ENCODE assay signal across 21 mouse cellular contexts in the genomic region with DNA sequence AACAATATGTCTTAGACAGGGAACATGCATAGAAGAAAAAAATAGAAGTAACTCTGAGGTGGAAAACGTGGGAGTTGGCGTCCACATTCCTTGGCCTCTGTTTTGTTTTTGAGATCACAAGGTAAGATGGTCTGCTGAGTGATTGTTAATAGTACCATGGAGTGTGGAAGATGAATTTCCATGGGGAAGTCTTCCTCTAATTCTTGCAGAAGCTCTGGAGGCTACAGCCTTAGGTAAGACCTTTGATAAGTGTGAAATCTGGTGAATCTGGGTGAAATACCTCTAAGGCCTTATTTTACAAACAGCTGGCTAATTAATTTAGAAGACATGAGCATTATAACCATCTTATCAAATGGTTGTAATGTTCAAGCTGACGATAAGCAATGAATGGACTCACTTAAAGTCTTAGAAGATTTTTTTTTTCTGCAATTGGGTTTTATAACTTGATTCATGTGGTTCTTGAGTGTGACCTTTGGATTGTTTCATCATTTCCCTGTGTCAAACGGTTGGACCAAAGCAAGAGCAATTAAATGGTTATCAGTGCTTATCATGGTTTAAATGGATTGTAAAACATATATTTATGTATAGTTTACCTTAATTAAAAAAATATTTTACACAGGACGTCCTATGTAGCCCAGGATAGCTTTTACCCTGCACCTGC.
"Had no signal": no experiment of that assay in that cellular context is flagged by ENCODE, and none has a peak within 500 bp of the region (broad histone marks: within the 10 kb centered on the region; RNA-seq: fewer than 3 reads in every experiment).

No protein-coding gene starts in this region.

- H3K27me3 ChIP-seq: heart, embryonic 13.5 days; heart, embryonic 15.5 days; hindbrain, embryonic 13.5 days; hindbrain, embryonic 15.5 days; limb, embryonic 13.5 days; limb, embryonic 15.5 days; liver, embryonic 12.5 days had no signal

- H3K27ac ChIP-seq: heart, adult 2 months; heart, embryonic 13.5 days; heart, embryonic 15.5 days; hindbrain, embryonic 13.5 days; hindbrain, embryonic 15.5 days; hindbrain, postnatal 0 days; limb, embryonic 13.5 days; limb, embryonic 15.5 days; liver, embryonic 12.5 days; liver, embryonic 14.5 days had no signal

- H3K4me3 ChIP-seq: heart, adult 2 months; heart, embryonic 13.5 days; heart, embryonic 15.5 days; hindbrain, embryonic 13.5 days; hindbrain, embryonic 15.5 days; layer of hippocampus, adult 2 months; limb, embryonic 13.5 days; limb, embryonic 15.5 days; liver, embryonic 12.5 days had no signal

- ATAC-seq: forebrain, postnatal 0 days; hindbrain, postnatal 0 days; liver, embryonic 12.5 days had no signal

- H3K4me2 ChIP-seq: heart, embryonic 11.5 days; heart, embryonic 13.5 days; heart, embryonic 15.5 days; hindbrain, embryonic 13.5 days; hindbrain, embryonic 15.5 days; limb, embryonic 13.5 days; limb, embryonic 15.5 days; liver, embryonic 12.5 days had no signal

- H3K36me3 ChIP-seq: heart, embryonic 13.5 days; heart, embryonic 15.5 days; hindbrain, embryonic 13.5 days; hindbrain, embryonic 15.5 days; limb, embryonic 13.5 days; limb, embryonic 15.5 days; liver, embryonic 12.5 days had no signal

- H3K9ac ChIP-seq: forebrain, postnatal 0 days; heart, embryonic 13.5 days; heart, embryonic 15.5 days; hindbrain, embryonic 13.5 days; hindbrain, embryonic 15.5 days; limb, embryonic 13.5 days; limb, embryonic 15.5 days; liver, embryonic 12.5 days; liver, embryonic 14.5 days had no signal

- DNase-seq: forebrain, postnatal 0 days; gastrocnemius, postnatal 14 days; gastrocnemius, postnatal 36 days; heart, adult 2 months; heart, postnatal 14 days; heart, postnatal 36 days; kidney, adult 18-20 months; kidney, adult 8-10 months; kidney, postnatal 10 days; left cerebral cortex, postnatal 4 days had no signal

- H3K9me3 ChIP-seq: heart, embryonic 13.5 days; heart, embryonic 15.5 days; hindbrain, embryonic 15.5 days; limb, embryonic 13.5 days; limb, embryonic 15.5 days; liver, embryonic 12.5 days had no signal

- H3K4me1 ChIP-seq: hindbrain, embryonic 13.5 days; hindbrain, embryonic 15.5 days; limb, embryonic 15.5 days; liver, embryonic 12.5 days had no signal
